Mouse (Mus musculus): Measurements from ENCODE around the gene Mrpl40. TPM values are rescaled to one million over a fixed set of nuclear protein-coding genes. Genes with fewer than 3 reads are reported as not detected.

The Mrpl40 gene
- polyA plus RNA-seq, 1 experiment from 2014 or later, result 90.3 TPM

- H3K4me3 ChIP-seq, result no peak overlapping the region
- H3K4me2 ChIP-seq, result no peak overlapping the region
- H3K27ac ChIP-seq (replicated peaks), result no peak overlapping the region
- H3K9me3 ChIP-seq, result no peaks in the 10 kb centered on the region
- ATAC-seq (ENCODE audit: extremely low read depth, insufficient number of reproducible peaks, low FRiP score, low TSS enrichment), result no peak
- no peak overlapping the region for H3K9ac ChIP-seq
- H3K4me1 ChIP-seq, result no peaks in the 10 kb centered on the region
- 90% methylated on average over 4 of the region's 4 CpGs for whole genome bisulfite sequencing
- peaks cover 98% of the 10 kb centered on the region for H3K36me3 ChIP-seq
- H3K27me3 ChIP-seq (replicated peaks), result no peaks in the 10 kb centered on the region
Measured at GRCm38 (mm10) chr16:18822925-18823324, 53.7 kb downstream of the Mrpl40 start.

- peaks cover 98% of the 10 kb centered on the region for H3K36me3 ChIP-seq
- H3K9ac ChIP-seq, result no peak overlapping the region
- no peak for ATAC-seq (ENCODE audit: extremely low read depth, insufficient number of reproducible peaks, low FRiP score, low TSS enrichment)
- H3K9me3 ChIP-seq, result no peaks in the 10 kb centered on the region
- no peaks in the 10 kb centered on the region for H3K4me1 ChIP-seq
- no peak overlapping the region for H3K27ac ChIP-seq (replicated peaks)
- H3K4me2 ChIP-seq, result no peak overlapping the region
- 52% methylated on average over 1 of the region's 1 CpGs for WGBS
- H3K4me3 ChIP-seq, result no peak overlapping the region
- no peaks in the 10 kb centered on the region for H3K27me3 ChIP-seq (replicated peaks)
Measured at GRCm38 (mm10) chr16:18822356-18822755, 54.3 kb downstream of the Mrpl40 start.

Other genes with a start within 250 kb of the Mrpl40 start
- gene Sept5, start 246.9 kb downstream of the Mrpl40 start, polyA plus RNA-seq (2015; fragmentation: Nextera tagmentation; extraction: Ambion mirVana), result 8.8 TPM in 2 replicates
- gene Cldn5, start 100.0 kb downstream of the Mrpl40 start, polyA plus RNA-seq (2015; fragmentation: Nextera tagmentation; extraction: Ambion mirVana), result 17.2 and 18.0 TPM in 2 replicates
- 64.8 and 68.0 TPM in 2 replicates for gene Ufd1, start 65.1 kb downstream of the Mrpl40 start, polyA plus RNA-seq (2015; fragmentation: Nextera tagmentation; extraction: Ambion mirVana)
- 34.4 and 36.1 TPM in 2 replicates for gene Cdc45, start 64.9 kb downstream of the Mrpl40 start, polyA plus RNA-seq (2015; fragmentation: Nextera tagmentation; extraction: Ambion mirVana)
- 33.3 and 43.3 TPM in 2 replicates for gene 2510002D24Rik, start 40.3 kb downstream of the Mrpl40 start, polyA plus RNA-seq (2015; fragmentation: Nextera tagmentation; extraction: Ambion mirVana)
- gene Gm28539, start 40.3 kb downstream of the Mrpl40 start, polyA plus RNA-seq (2015; fragmentation: Nextera tagmentation; extraction: Ambion mirVana), result not detected in 2 replicates
- gene Hira, start 175 bp upstream of the Mrpl40 start, polyA plus RNA-seq (2015; fragmentation: Nextera tagmentation; extraction: Ambion mirVana), result 11.0 and 11.8 TPM in 2 replicates